Mouse (Mus musculus): ENCODE measurements around the gene Vav3. TPM values are rescaled to one million over a fixed set of nuclear protein-coding genes. Genes with fewer than 3 reads are reported as not detected.
A peak's percentile ranks its signal among the peaks of the same experiment; 100 is the strongest.

The Vav3 gene
- polyA plus RNA-seq, 2 experiments, result 10.8 to 33.0 TPM

DNA sequence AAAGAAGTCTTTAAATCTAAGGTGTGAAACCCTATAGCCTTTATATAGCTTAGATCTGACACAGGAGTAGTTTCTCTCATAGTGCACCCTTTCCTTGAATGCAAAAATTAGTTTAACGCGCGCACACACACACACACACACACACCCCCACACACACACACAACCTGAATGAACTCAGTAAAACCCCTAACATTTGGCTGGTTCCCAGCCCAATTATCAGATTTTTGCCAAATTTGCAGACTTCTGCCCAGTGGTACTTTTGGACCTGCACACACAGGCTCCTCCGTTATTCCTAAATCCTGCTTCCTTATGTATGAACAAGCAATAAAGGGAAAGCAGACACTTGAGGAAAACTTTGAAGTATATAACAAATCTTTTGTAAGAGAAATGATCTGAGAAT is 313.9 kb downstream of the Vav3 start:
- H3K4me3 ChIP-seq (replicated peaks; ENCODE audit: low read length), result no peak overlapping the region
- WGBS, result 89% methylated on average over 4 of the region's 4 CpGs
- no peaks in the 10 kb centered on the region for H3K9me3 ChIP-seq (ENCODE audit: control insufficient read depth, low read length)

DNA sequence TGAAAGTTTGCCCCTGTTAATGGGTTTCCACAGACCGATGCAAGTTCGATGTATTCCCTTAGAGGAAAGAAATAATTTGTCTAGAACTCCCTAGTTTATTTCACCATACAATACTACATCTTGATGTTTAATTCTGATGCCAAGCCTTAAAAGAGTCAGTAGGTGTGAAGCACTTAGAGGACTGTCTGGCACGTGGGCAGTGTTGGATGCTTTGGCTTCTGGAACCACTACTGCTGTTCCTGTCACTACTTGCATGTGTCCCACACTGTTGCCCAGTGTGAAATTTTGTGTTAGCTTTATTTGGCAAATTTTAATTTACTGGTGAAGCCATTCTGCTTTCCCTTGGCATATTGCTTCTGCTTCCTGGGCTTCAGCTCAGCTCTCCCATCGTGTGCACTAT is 331.3 kb downstream of the Vav3 start:
- Histone ChIP-seq H3K4me3 (replicated peaks; ENCODE audit: low read length) (no peak overlapping the region), H3K36me3 (ENCODE audit: control insufficient read depth, insufficient read depth, low read length) (no peaks in the 10 kb centered on the region), H3K9me3 (ENCODE audit: control insufficient read depth, low read length) (no peaks in the 10 kb centered on the region), H3K4me1 (ENCODE audit: control insufficient read depth, insufficient read depth, low read length) (no peaks in the 10 kb centered on the region), H3K27me3 (ENCODE audit: control insufficient read depth, insufficient read depth, low read length) (no peaks in the 10 kb centered on the region), H3K27ac (replicated peaks; ENCODE audit: low read depth, low read length) (no peak overlapping the region), H3K9ac (ENCODE audit: low read depth, low read length, severe bottlenecking) (no peak overlapping the region), H3K4me2 (replicated peaks; ENCODE audit: low read depth, low read length, severe bottlenecking) (no peak overlapping the region)
- no peak for DNase-seq (ENCODE audit: low spot score)
- TF ChIP-seq POLR2A (IDR thresholded peaks at IDR 0.05; ENCODE audit: borderline replicate concordance, extremely low read depth, insufficient read depth, insufficient read length), result no peak
- WGBS, result 87% methylated on average over 4 of the region's 4 CpGs
- ATAC-seq (ENCODE audit: low FRiP score, low read depth), result no peak

More for the DNA sequence above, 313.9 kb downstream of the Vav3 start:
- Histone ChIP-seq H3K36me3 (ENCODE audit: control insufficient read depth, insufficient read depth, low read length) (no peaks in the 10 kb centered on the region), H3K4me1 (ENCODE audit: control insufficient read depth, insufficient read depth, low read length) (peaks cover 4% of the 10 kb centered on the region; the same call in 1 of the 2 replicates), H3K27ac (replicated peaks; ENCODE audit: low read depth, low read length) (no peak overlapping the region), H3K4me2 (replicated peaks; ENCODE audit: low read depth, low read length, severe bottlenecking) (no peak overlapping the region), H3K9ac (ENCODE audit: low read depth, low read length, severe bottlenecking) (no peak overlapping the region), H3K27me3 (ENCODE audit: control insufficient read depth, insufficient read depth, low read length) (no peaks in the 10 kb centered on the region)
- no peak for TF ChIP-seq POLR2A (IDR thresholded peaks at IDR 0.05; ENCODE audit: borderline replicate concordance, extremely low read depth, insufficient read depth, insufficient read length)
- no peak for ATAC-seq (ENCODE audit: low FRiP score, low read depth)
- DNase-seq (ENCODE audit: low spot score), result no peak

DNA sequence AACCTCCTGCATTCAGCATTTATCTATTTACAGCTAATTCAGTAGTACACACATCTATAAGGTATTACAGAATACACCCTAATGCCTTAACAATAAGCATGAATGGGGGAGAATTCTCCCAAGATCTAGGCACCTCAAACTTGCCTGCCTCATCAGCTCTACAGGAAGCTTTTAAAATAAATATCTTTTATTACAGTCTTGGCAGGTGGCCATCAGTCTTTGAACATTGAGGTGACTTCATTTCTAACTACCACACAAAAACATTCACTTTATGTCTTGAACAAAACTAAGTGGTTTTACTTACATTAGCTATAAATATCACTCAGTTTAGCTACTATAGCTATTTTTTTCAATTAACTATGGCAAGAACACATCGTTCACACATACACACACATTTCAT is 332.5 kb downstream of the Vav3 start:
- H3K4me1 ChIP-seq (ENCODE audit: control insufficient read depth, insufficient read depth, low read length), result no peaks in the 10 kb centered on the region
- H3K9ac ChIP-seq (ENCODE audit: low read depth, low read length, severe bottlenecking), result no peak overlapping the region
- H3K4me2 ChIP-seq (replicated peaks; ENCODE audit: low read depth, low read length, severe bottlenecking), result no peak overlapping the region
- peak; percentile 53 for DNase-seq (ENCODE audit: low spot score)
- H3K36me3 ChIP-seq (ENCODE audit: control insufficient read depth, insufficient read depth, low read length), result no peaks in the 10 kb centered on the region
- no peak overlapping the region for H3K27ac ChIP-seq (replicated peaks; ENCODE audit: low read depth, low read length)
- H3K4me3 ChIP-seq (replicated peaks; ENCODE audit: low read length), result no peak overlapping the region
- 56% methylated on average over 1 of the region's 1 CpGs for WGBS
- H3K27me3 ChIP-seq (ENCODE audit: control insufficient read depth, insufficient read depth, low read length), result no peaks in the 10 kb centered on the region
- TF ChIP-seq POLR2A (IDR thresholded peaks at IDR 0.05; ENCODE audit: borderline replicate concordance, extremely low read depth, insufficient read depth, insufficient read length), result no peak
- H3K9me3 ChIP-seq (ENCODE audit: control insufficient read depth, low read length), result no peaks in the 10 kb centered on the region
- ATAC-seq (ENCODE audit: low FRiP score, low read depth), result no peak

DNA sequence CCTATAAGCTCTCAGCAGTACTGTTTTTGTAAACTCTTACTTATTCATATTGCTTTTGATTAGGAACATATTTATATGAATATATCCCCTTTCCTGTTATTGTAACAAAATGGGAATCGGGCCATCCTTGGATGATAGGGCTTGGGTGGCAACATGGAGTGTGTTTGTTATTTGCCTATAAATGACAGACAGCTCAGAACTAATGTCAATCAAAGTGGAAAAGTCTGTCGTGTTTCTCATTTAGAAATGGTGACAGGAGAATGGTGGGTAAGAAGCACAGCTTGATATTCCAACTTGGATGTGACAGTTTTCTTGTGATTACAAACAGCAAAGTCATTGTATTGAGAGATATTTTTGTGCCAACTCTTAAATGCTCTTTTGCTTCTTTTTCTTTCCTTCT is 339.8 kb downstream of the Vav3 start:
- peaks cover 5% of the 10 kb centered on the region; the same call in 1 of the 2 replicates for H3K4me1 ChIP-seq (ENCODE audit: control insufficient read depth, insufficient read depth, low read length)
- no peak for ATAC-seq (ENCODE audit: low FRiP score, low read depth)
- TF ChIP-seq POLR2A (IDR thresholded peaks at IDR 0.05; ENCODE audit: borderline replicate concordance, extremely low read depth, insufficient read depth, insufficient read length), result no peak
- WGBS, result 82% methylated on average over 2 of the region's 2 CpGs
- H3K36me3 ChIP-seq (ENCODE audit: control insufficient read depth, insufficient read depth, low read length), result no peaks in the 10 kb centered on the region
- no peak for DNase-seq (ENCODE audit: low spot score)
- H3K9ac ChIP-seq (ENCODE audit: low read depth, low read length, severe bottlenecking), result no peak overlapping the region
- no peak overlapping the region for H3K27ac ChIP-seq (replicated peaks; ENCODE audit: low read depth, low read length)
- no peaks in the 10 kb centered on the region for H3K9me3 ChIP-seq (ENCODE audit: control insufficient read depth, low read length)
- no peak overlapping the region for H3K4me2 ChIP-seq (replicated peaks; ENCODE audit: low read depth, low read length, severe bottlenecking)
- H3K27me3 ChIP-seq (ENCODE audit: control insufficient read depth, insufficient read depth, low read length), result no peaks in the 10 kb centered on the region
- no peak overlapping the region for H3K4me3 ChIP-seq (replicated peaks; ENCODE audit: low read length)

DNA sequence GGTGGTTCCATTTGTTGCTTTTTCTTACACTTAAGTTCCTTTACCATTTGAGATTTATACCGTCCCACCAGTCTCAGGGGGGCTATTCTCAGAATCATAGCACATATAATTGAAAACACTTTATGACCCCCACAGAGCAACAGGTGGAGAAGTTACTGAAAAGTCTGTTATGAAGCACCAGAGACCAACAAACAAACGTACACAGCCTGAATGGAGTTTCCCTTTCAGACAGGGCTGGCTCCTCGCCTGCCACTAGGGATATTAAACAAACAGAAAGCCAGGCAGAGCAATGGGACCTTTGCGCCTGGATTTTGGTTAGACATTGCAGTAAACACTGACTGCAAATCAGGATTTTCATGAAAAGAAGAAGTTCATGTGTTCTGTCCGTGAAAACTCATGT is 341.4 kb downstream of the Vav3 start:
- 56% methylated on average over 5 of the region's 5 CpGs for WGBS
- Histone ChIP-seq H3K9me3 (ENCODE audit: control insufficient read depth, low read length) (no peaks in the 10 kb centered on the region), H3K36me3 (ENCODE audit: control insufficient read depth, insufficient read depth, low read length) (no peaks in the 10 kb centered on the region), H3K27me3 (ENCODE audit: control insufficient read depth, insufficient read depth, low read length) (no peaks in the 10 kb centered on the region), H3K27ac (replicated peaks; ENCODE audit: low read depth, low read length) (no peak overlapping the region), H3K9ac (ENCODE audit: low read depth, low read length, severe bottlenecking) (no peak overlapping the region), H3K4me3 (replicated peaks; ENCODE audit: low read length) (no peak overlapping the region), H3K4me2 (replicated peaks; ENCODE audit: low read depth, low read length, severe bottlenecking) (no peak overlapping the region), H3K4me1 (ENCODE audit: control insufficient read depth, insufficient read depth, low read length) (peaks cover 5% of the 10 kb centered on the region; the same call in 1 of the 2 replicates)
- ATAC-seq (ENCODE audit: low FRiP score, low read depth) (peak; percentile 67; the same call in 1 of the 2 replicates), DNase-seq (ENCODE audit: low spot score) (no peak)
- TF ChIP-seq POLR2A (IDR thresholded peaks at IDR 0.05; ENCODE audit: borderline replicate concordance, extremely low read depth, insufficient read depth, insufficient read length), result no peak

All from limb, embryonic 14.5 days (tissue).